Mouse (Mus musculus): Measurements from ENCODE around the gene Phlda3. TPM values are rescaled to one million over a fixed set of nuclear protein-coding genes. Genes with fewer than 3 reads are reported as not detected.

Phlda3 gene
- 85.6 and 102 TPM in 2 replicates for polyA plus RNA-seq (2014; fragmentation: Nextera tagmentation; extraction: Ambion mirVana)

- H3K4me2 ChIP-seq (replicated peaks; ENCODE audit: low read depth, low read length) = peak within 1 kb of the TSS; percentile 77
- H3K9ac ChIP-seq (ENCODE audit: low read depth, low read length) = peak within 1 kb of the TSS; percentile 95
- peaks cover 22% of the 10 kb centered on the region; the same call in 1 of the 2 replicates for H3K36me3 ChIP-seq (ENCODE audit: control insufficient read depth, insufficient read depth, low read length)
- WGBS = under 1% methylated on average over 83 of the region's 90 CpGs
- peak within 1 kb of the TSS; percentile 94 for H3K27ac ChIP-seq (ENCODE audit: low read depth, low read length)
- peak; percentile 82 for ATAC-seq (ENCODE audit: low FRiP score, low TSS enrichment)
- H3K9me3 ChIP-seq (ENCODE audit: control insufficient read depth, low read length) = no peaks in the 10 kb centered on the region
- no peaks in the 10 kb centered on the region for H3K27me3 ChIP-seq (ENCODE audit: control insufficient read depth, insufficient read depth, low read length)
- H3K4me1 ChIP-seq (ENCODE audit: control insufficient read depth, insufficient read depth, low read length) = peaks cover 54% of the 10 kb centered on the region
- peak within 1 kb of the TSS; percentile 82 for H3K4me3 ChIP-seq (ENCODE audit: low read length)
Measured at GRCm38 (mm10) chr1:135765645-135766591, at the start of gene Phlda3. Gene Phlda3, plus strand, starts transcription at chr1:135766119.

- Histone ChIP-seq H3K4me3 (ENCODE audit: low read length) (no peak overlapping the region), H3K4me1 (ENCODE audit: control insufficient read depth, insufficient read depth, low read length) (no peaks in the 10 kb centered on the region), H3K36me3 (ENCODE audit: control insufficient read depth, insufficient read depth, low read length) (no peaks in the 10 kb centered on the region), H3K4me2 (replicated peaks; ENCODE audit: low read depth, low read length) (no peak overlapping the region), H3K9me3 (ENCODE audit: control insufficient read depth, low read length) (no peaks in the 10 kb centered on the region), H3K27ac (ENCODE audit: low read depth, low read length) (no peak overlapping the region), H3K9ac (ENCODE audit: low read depth, low read length) (no peak overlapping the region), H3K27me3 (ENCODE audit: control insufficient read depth, insufficient read depth, low read length) (no peaks in the 10 kb centered on the region)
- WGBS = 22% methylated on average over 9 of the region's 9 CpGs
- peak; percentile 58 for ATAC-seq (ENCODE audit: low FRiP score, low TSS enrichment)
Measured at GRCm38 (mm10) chr1:135719486-135719885, 46.4 kb upstream of the Phlda3 start.

- Histone ChIP-seq H3K9ac (ENCODE audit: low read depth, low read length) (no peak within 1 kb of the TSS), H3K4me2 (replicated peaks; ENCODE audit: low read depth, low read length) (no peak within 1 kb of the TSS), H3K36me3 (ENCODE audit: control insufficient read depth, insufficient read depth, low read length) (no peaks in the 10 kb centered on the region), H3K9me3 (ENCODE audit: control insufficient read depth, low read length) (no peaks in the 10 kb centered on the region), H3K4me1 (ENCODE audit: control insufficient read depth, insufficient read depth, low read length) (no peaks in the 10 kb centered on the region), H3K4me3 (ENCODE audit: low read length) (no peak within 1 kb of the TSS), H3K27me3 (ENCODE audit: control insufficient read depth, insufficient read depth, low read length) (no peaks in the 10 kb centered on the region), H3K27ac (ENCODE audit: low read depth, low read length) (no peak within 1 kb of the TSS)
- peak; percentile 47; the same call in 1 of the 2 replicates for ATAC-seq (ENCODE audit: low FRiP score, low TSS enrichment)
- 71% methylated on average over 6 of the region's 6 CpGs for WGBS
Measured at GRCm38 (mm10) chr1:135719983-135720382, 45.9 kb upstream of the Phlda3 start, which contains the start of gene Csrp1. Gene Csrp1, plus strand, starts transcription at chr1:135720061.

- Histone ChIP-seq H3K9me3 (ENCODE audit: control insufficient read depth, low read length) (no peaks in the 10 kb centered on the region), H3K4me3 (ENCODE audit: low read length) (no peak overlapping the region), H3K4me2 (replicated peaks; ENCODE audit: low read depth, low read length) (no peak overlapping the region), H3K27ac (ENCODE audit: low read depth, low read length) (no peak overlapping the region), H3K4me1 (ENCODE audit: control insufficient read depth, insufficient read depth, low read length) (no peaks in the 10 kb centered on the region), H3K9ac (ENCODE audit: low read depth, low read length) (no peak overlapping the region), H3K27me3 (ENCODE audit: control insufficient read depth, insufficient read depth, low read length) (no peaks in the 10 kb centered on the region), H3K36me3 (ENCODE audit: control insufficient read depth, insufficient read depth, low read length) (no peaks in the 10 kb centered on the region)
- no peak for ATAC-seq (ENCODE audit: low FRiP score, low TSS enrichment)
- 67% methylated on average over 1 of the region's 1 CpGs for WGBS
Measured at GRCm38 (mm10) chr1:135723016-135723415, 42.9 kb upstream of the Phlda3 start.

GRCm38 (mm10) chr1:135724134-135724533, 41.8 kb upstream of the Phlda3 start:
- Histone ChIP-seq H3K4me3 (ENCODE audit: low read length) (no peak overlapping the region), H3K4me2 (replicated peaks; ENCODE audit: low read depth, low read length) (no peak overlapping the region), H3K36me3 (ENCODE audit: control insufficient read depth, insufficient read depth, low read length) (no peaks in the 10 kb centered on the region), H3K27ac (ENCODE audit: low read depth, low read length) (no peak overlapping the region), H3K27me3 (ENCODE audit: control insufficient read depth, insufficient read depth, low read length) (no peaks in the 10 kb centered on the region), H3K9me3 (ENCODE audit: control insufficient read depth, low read length) (no peaks in the 10 kb centered on the region), H3K4me1 (ENCODE audit: control insufficient read depth, insufficient read depth, low read length) (0 out of 2 replicates have a peak, but pooled peaks cover 4% of the 10 kb centered on the region), H3K9ac (ENCODE audit: low read depth, low read length) (no peak overlapping the region)
- no peak for ATAC-seq (ENCODE audit: low FRiP score, low TSS enrichment)
- WGBS = 72% methylated on average over 4 of the region's 4 CpGs

GRCm38 (mm10) chr1:135725324-135725723, 40.6 kb upstream of the Phlda3 start:
- Histone ChIP-seq H3K4me1 (ENCODE audit: control insufficient read depth, insufficient read depth, low read length) (peaks cover 14% of the 10 kb centered on the region), H3K9ac (ENCODE audit: low read depth, low read length) (no peak overlapping the region), H3K27ac (ENCODE audit: low read depth, low read length) (no peak overlapping the region), H3K9me3 (ENCODE audit: control insufficient read depth, low read length) (no peaks in the 10 kb centered on the region), H3K36me3 (ENCODE audit: control insufficient read depth, insufficient read depth, low read length) (no peaks in the 10 kb centered on the region), H3K4me3 (ENCODE audit: low read length) (no peak overlapping the region), H3K27me3 (ENCODE audit: control insufficient read depth, insufficient read depth, low read length) (no peaks in the 10 kb centered on the region), H3K4me2 (replicated peaks; ENCODE audit: low read depth, low read length) (no peak overlapping the region)
- no peak for ATAC-seq (ENCODE audit: low FRiP score, low TSS enrichment)
- 96% methylated on average over 6 of the region's 6 CpGs for WGBS

- ATAC-seq (ENCODE audit: low FRiP score, low TSS enrichment) = no peak
- Histone ChIP-seq H3K9ac (ENCODE audit: low read depth, low read length) (no peak overlapping the region), H3K4me1 (ENCODE audit: control insufficient read depth, insufficient read depth, low read length) (peaks cover 20% of the 10 kb centered on the region), H3K27me3 (ENCODE audit: control insufficient read depth, insufficient read depth, low read length) (no peaks in the 10 kb centered on the region), H3K36me3 (ENCODE audit: control insufficient read depth, insufficient read depth, low read length) (no peaks in the 10 kb centered on the region), H3K27ac (ENCODE audit: low read depth, low read length) (no peak overlapping the region), H3K9me3 (ENCODE audit: control insufficient read depth, low read length) (no peaks in the 10 kb centered on the region), H3K4me3 (ENCODE audit: low read length) (no peak overlapping the region), H3K4me2 (replicated peaks; ENCODE audit: low read depth, low read length) (no peak overlapping the region)
- 62% methylated on average over 7 of the region's 7 CpGs for whole genome bisulfite sequencing
Measured at GRCm38 (mm10) chr1:135725936-135726335, 40.0 kb upstream of the Phlda3 start.

- Histone ChIP-seq H3K4me1 (ENCODE audit: control insufficient read depth, insufficient read depth, low read length) (peaks cover 48% of the 10 kb centered on the region), H3K9ac (ENCODE audit: low read depth, low read length) (peak overlapping the region; percentile 83), H3K4me3 (ENCODE audit: low read length) (peak overlapping the region; percentile 64), H3K36me3 (ENCODE audit: control insufficient read depth, insufficient read depth, low read length) (no peaks in the 10 kb centered on the region), H3K4me2 (replicated peaks; ENCODE audit: low read depth, low read length) (peak overlapping the region; percentile 90), H3K27me3 (ENCODE audit: control insufficient read depth, insufficient read depth, low read length) (no peaks in the 10 kb centered on the region), H3K9me3 (ENCODE audit: control insufficient read depth, low read length) (no peaks in the 10 kb centered on the region), H3K27ac (ENCODE audit: low read depth, low read length) (peak overlapping the region; percentile 68; the same call in 1 of the 2 replicates)
- WGBS = under 1% methylated on average over 35 of the region's 35 CpGs
- peak; percentile 87 for ATAC-seq (ENCODE audit: low FRiP score, low TSS enrichment)
Measured at GRCm38 (mm10) chr1:135728631-135729366, 37.1 kb upstream of the Phlda3 start.
